Mouse (Mus musculus) frontal cortex, adult (tissue): ENCODE measurements at regions not wholly inside any gene's neighbourhood (a gene's known extent, or its start where the extent isn't known, plus 50 kb on each side); places are given as distances from the start of the nearest gene placed in this dataset.

ENCODE experiments used
- ATAC-seq: cut with Nextera tagmentation; 2 replicates; pipeline ENCODE4 v1.9.2; 2017; ENCODE audit warnings: mild to moderate bottlenecking, moderate library complexity, mixed read lengths; ENCODE audit not compliant: low TSS enrichment

DNA sequence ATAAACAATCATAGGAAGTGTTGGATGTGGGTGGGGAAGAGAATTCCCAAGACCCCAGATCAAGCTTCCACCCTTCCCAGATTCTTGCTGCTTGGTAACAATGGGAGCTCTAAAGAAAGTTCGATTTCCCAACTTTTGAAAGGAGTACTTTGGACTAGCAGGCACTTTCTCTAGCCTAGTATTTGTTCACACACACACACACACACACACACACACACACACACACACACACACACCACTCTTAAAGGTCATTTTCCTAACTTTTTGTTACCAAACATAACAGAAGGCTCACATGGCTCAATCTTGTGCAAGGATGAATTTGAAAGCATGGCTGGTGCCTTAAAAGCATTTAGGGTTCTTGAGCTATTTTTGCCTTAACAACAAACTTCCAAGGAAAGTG lies 71.6 kb upstream of the Pgrmc2 start:
- no peak for ATAC-seq

DNA sequence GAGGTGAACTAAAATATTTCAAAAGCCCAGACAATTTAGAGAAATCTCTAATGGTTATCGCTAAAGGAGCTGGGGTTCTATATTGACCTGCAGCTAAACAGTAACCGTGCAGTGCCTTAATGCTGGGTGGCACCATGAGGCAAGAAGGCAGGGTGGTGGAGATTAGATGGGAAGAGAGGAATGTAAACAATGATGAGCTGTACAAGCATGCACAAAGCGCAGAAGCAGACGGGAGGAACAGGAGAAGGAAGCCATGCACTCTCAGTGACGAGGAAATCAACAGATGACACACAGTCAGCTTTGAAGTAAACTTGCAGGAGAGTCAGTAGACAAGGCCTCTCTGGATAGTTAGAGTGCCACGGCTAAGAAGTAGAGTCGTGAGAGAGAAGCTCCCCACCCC lies 69.1 kb upstream of the Pgrmc2 start:
- no peak for ATAC-seq

DNA sequence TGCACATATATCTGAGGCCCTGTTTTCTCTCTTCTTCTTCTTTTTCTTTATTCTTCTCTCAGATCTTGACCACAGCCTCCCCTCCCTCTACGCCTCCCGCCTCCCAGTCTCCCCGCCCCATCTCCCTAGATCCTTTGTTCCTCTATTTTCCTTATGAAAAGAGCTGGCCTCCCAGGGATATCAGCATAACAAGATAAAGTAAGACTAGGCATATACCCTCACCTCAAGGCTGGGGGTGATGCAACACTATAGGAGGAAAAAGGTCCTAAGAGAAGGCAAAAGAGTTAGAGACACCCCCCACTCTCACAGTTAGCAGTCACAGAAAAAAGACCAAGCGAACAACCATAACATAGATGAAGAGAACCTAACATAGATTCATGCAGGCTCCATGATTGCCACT lies 57.5 kb upstream of the Pgrmc2 start:
- ATAC-seq, result no peak

DNA sequence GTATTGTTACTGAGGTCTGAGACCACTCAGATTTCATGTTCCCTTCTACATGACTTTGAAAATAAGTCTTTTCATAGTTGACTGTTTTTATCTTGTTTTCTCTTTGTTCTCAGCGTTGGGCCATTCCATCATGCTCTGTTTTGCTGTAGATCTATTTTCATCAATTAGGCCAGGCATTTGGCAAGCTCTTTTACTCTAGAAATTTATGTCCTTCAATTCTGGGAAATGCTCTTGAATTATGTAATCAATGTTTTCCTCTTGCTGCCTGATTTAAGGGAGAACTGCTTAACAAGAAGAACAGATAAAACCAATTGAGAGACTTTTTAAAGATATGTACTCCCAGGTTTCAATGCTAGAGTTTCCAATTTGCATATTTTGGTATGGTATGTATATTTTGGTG lies 55.1 kb upstream of the Pgrmc2 start:
- ATAC-seq, result no peak

DNA sequence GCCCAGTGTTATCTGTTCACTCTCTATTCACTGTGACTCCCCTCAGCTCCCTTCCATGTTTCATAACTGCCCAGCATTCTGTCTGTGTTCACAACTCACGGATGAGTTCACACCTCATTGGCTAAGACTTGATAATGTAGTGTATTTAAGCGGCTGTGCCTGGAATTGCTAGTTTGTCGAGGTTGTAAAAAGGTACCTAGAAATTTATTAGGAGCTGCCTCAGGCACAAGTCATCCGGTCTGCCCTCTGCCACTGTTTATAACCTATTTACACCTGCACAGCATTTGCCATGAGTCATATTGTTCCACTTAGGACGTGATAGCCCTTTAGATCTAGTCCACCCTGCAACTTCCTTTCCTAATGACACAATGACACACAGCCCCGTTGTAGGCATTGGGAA lies 50.0 kb upstream of the Pgrmc2 start:
- no peak for ATAC-seq
